8 mouse cellular contexts compared by ENCODE assay signal in genomic region chr17:29321765-29322602, GRCm38 (mm10). TPM values are rescaled to one million over a fixed set of nuclear protein-coding genes. Genes with fewer than 3 reads are reported as not detected.
DNase-seq lines count a peak whose midpoint lies in the region; ATAC-seq and TF ChIP-seq lines count a peak whose summit lies in the region.

No protein-coding gene starts in this region.

- no peak for ATAC-seq in heart, embryonic 16.5 days (replicated peaks; ENCODE audit: extremely low read depth, insufficient read depth, low FRiP score)
- ATAC-seq in G1E (ENCODE audit: extremely low read depth, insufficient number of reproducible peaks, low FRiP score, poor library complexity, severe bottlenecking), result no peak
- peak; percentile 3; the same call in 1 of the 2 replicates for ATAC-seq in embryonic facial prominence, embryonic 15.5 days (ENCODE audit: insufficient number of reproducible peaks, low FRiP score, low TSS enrichment, low read depth)
- ATAC-seq in midbrain, embryonic 13.5 days, result no peak

- peaks cover 10% of the 10 kb centered on the region; the same call in 1 of the 2 replicates for H3K4me1 ChIP-seq in heart, embryonic 16.5 days (ENCODE audit: control insufficient read depth, insufficient read depth, low read length)
- H3K4me1 ChIP-seq in G1E (ENCODE audit: insufficient read depth, low read depth, low read length), result peaks cover 69% of the 10 kb centered on the region
- H3K4me1 ChIP-seq in embryonic facial prominence, embryonic 15.5 days, result peaks cover 22% of the 10 kb centered on the region
- peaks cover 36% of the 10 kb centered on the region for H3K4me1 ChIP-seq in midbrain, embryonic 13.5 days (replicated peaks)

- peak overlapping the region; percentile 36 for H3K4me2 ChIP-seq in heart, embryonic 16.5 days (ENCODE audit: low read depth, low read length)
- H3K4me2 ChIP-seq in embryonic facial prominence, embryonic 15.5 days (replicated peaks), result peak overlapping the region; percentile 17; the same call in 1 of the 2 replicates
- 0 out of 2 replicates have a peak overlapping the region, but pooled peaks have one; percentile 19 for H3K4me2 ChIP-seq in midbrain, embryonic 13.5 days (replicated peaks)

- no peak overlapping the region for H3K27ac ChIP-seq in heart, embryonic 16.5 days (ENCODE audit: low read length)
- no peak overlapping the region for H3K27ac ChIP-seq in embryonic facial prominence, embryonic 15.5 days (replicated peaks)
- H3K27ac ChIP-seq in midbrain, embryonic 13.5 days, result no peak overlapping the region

- WGBS in heart, embryonic 16.5 days, result 37% methylated on average over 41 of the region's 41 CpGs
- WGBS in embryonic facial prominence, embryonic 15.5 days, result 19% methylated on average over 41 of the region's 41 CpGs
- 15% methylated on average over 41 of the region's 41 CpGs for WGBS in midbrain, embryonic 13.5 days

- no peaks in the 10 kb centered on the region for H3K9me3 ChIP-seq in heart, embryonic 16.5 days (replicated peaks; ENCODE audit: control insufficient read depth, low read length)
- H3K9me3 ChIP-seq in G1E (replicated peaks), result peaks cover 2% of the 10 kb centered on the region; the same call in 1 of the 2 replicates
- no peaks in the 10 kb centered on the region for H3K9me3 ChIP-seq in embryonic facial prominence, embryonic 15.5 days (replicated peaks)
- H3K9me3 ChIP-seq in midbrain, embryonic 13.5 days, result no peaks in the 10 kb centered on the region

- no peak for DNase-seq in heart, adult 9 months (ENCODE audit: low spot score in 2 of 2)
- no peak for DNase-seq in G1E (ENCODE audit: low spot score)
- DNase-seq in urinary bladder, postnatal 4 days (ENCODE audit: low spot score in 2 of 2), result no peak
- no peak for DNase-seq in frontal cortex, postnatal 14 days (ENCODE audit: low spot score in 2 of 2)
- no peak for DNase-seq in layer of hippocampus, adult 9-10 months (ENCODE audit: low spot score)

- peaks cover 37% of the 10 kb centered on the region for H3K27me3 ChIP-seq in heart, embryonic 16.5 days (ENCODE audit: control insufficient read depth, insufficient read depth, low read length)
- H3K27me3 ChIP-seq in G1E (ENCODE audit: insufficient read depth, low read length), result peaks cover 15% of the 10 kb centered on the region; the same call in 1 of the 2 replicates
- H3K27me3 ChIP-seq in embryonic facial prominence, embryonic 15.5 days, result peaks cover 47% of the 10 kb centered on the region
- H3K27me3 ChIP-seq in midbrain, embryonic 13.5 days, result peaks cover 32% of the 10 kb centered on the region

- H3K9ac ChIP-seq in heart, embryonic 16.5 days (ENCODE audit: low read length), result peak overlapping the region; percentile 11; the same call in 1 of the 2 replicates
- no peak overlapping the region for H3K9ac ChIP-seq in embryonic facial prominence, embryonic 15.5 days
- H3K9ac ChIP-seq in midbrain, embryonic 13.5 days (replicated peaks), result peak overlapping the region; percentile 10; the same call in 1 of the 2 replicates

- TF ChIP-seq CTCF in G1E (IDR thresholded peaks at IDR 0.05; ENCODE audit: low read depth, low read length), result no peak

- no peak overlapping the region; the same call in 1 of the 2 replicates for H3K4me3 ChIP-seq in heart, embryonic 16.5 days (ENCODE audit: low read length)
- H3K4me3 ChIP-seq in G1E (ENCODE audit: low read depth, low read length), result peak overlapping the region; percentile 10; the same call in 1 of the 2 replicates
- H3K4me3 ChIP-seq in embryonic facial prominence, embryonic 15.5 days (replicated peaks), result no peak overlapping the region; the same call in 1 of the 2 replicates
- H3K4me3 ChIP-seq in midbrain, embryonic 13.5 days (replicated peaks), result peak overlapping the region; percentile 2; the same call in 1 of the 2 replicates

- H3K36me3 ChIP-seq in heart, embryonic 16.5 days (ENCODE audit: control insufficient read depth, insufficient read depth), result no peaks in the 10 kb centered on the region
- H3K36me3 ChIP-seq in G1E (replicated peaks), result peaks cover 24% of the 10 kb centered on the region
- no peaks in the 10 kb centered on the region for H3K36me3 ChIP-seq in embryonic facial prominence, embryonic 15.5 days
- H3K36me3 ChIP-seq in midbrain, embryonic 13.5 days, result no peaks in the 10 kb centered on the region

RNA-seq across cellular contexts. Expression of gene Pi16, which starts 4.5 kb away (rescaled TPM):
- 3.5 and 4.0 TPM in 2 replicates for polyA plus RNA-seq in heart, embryonic 16.5 days (2015; fragmentation: Nextera tagmentation; extraction: Ambion mirVana)
- total RNA-seq in G1E (2014; fragmentation: Nextera tagmentation), result 1.7 and 2.5 TPM in 2 replicates
- 5.5 and 5.8 TPM in 2 replicates for total RNA-seq in G1E (2017)
- 7.5 and 7.6 TPM in 2 replicates for polyA plus RNA-seq in G1E (2012)
- 2.7 and 2.8 TPM in 2 replicates for polyA plus RNA-seq in embryonic facial prominence, embryonic 15.5 days (2015; fragmentation: Nextera tagmentation; extraction: Ambion mirVana)
- 1.9 and 2.2 TPM in 2 replicates for polyA plus RNA-seq in midbrain, embryonic 13.5 days (2015; fragmentation: Nextera tagmentation; extraction: Ambion mirVana)

RNA-seq across cellular contexts. Expression of gene Mtch1, which starts 25.8 kb away (rescaled TPM):
- polyA plus RNA-seq in heart, embryonic 16.5 days (2015; fragmentation: Nextera tagmentation; extraction: Ambion mirVana), result 220 and 273 TPM in 2 replicates
- total RNA-seq in G1E (2014; fragmentation: Nextera tagmentation), result 82.9 and 101 TPM in 2 replicates
- 78.7 and 86.7 TPM in 2 replicates for total RNA-seq in G1E (2017)
- 175 and 181 TPM in 2 replicates for polyA plus RNA-seq in G1E (2012)
- polyA plus RNA-seq in embryonic facial prominence, embryonic 15.5 days (2015; fragmentation: Nextera tagmentation; extraction: Ambion mirVana), result 337 and 355 TPM in 2 replicates
- polyA plus RNA-seq in midbrain, embryonic 13.5 days (2015; fragmentation: Nextera tagmentation; extraction: Ambion mirVana), result 398 and 461 TPM in 2 replicates

RNA-seq across cellular contexts. Expression of gene Fgd2, which starts 38.7 kb away (rescaled TPM):
- 4.8 and 4.9 TPM in 2 replicates for polyA plus RNA-seq in heart, embryonic 16.5 days (2015; fragmentation: Nextera tagmentation; extraction: Ambion mirVana)
- total RNA-seq in G1E (2014; fragmentation: Nextera tagmentation), result not detected in 2 replicates
- 0.41 and 0.60 TPM in 2 replicates for total RNA-seq in G1E (2017)
- 0.08 and 0.22 TPM in 2 replicates for polyA plus RNA-seq in G1E (2012)
- polyA plus RNA-seq in embryonic facial prominence, embryonic 15.5 days (2015; fragmentation: Nextera tagmentation; extraction: Ambion mirVana), result 14.5 and 15.3 TPM in 2 replicates
- polyA plus RNA-seq in midbrain, embryonic 13.5 days (2015; fragmentation: Nextera tagmentation; extraction: Ambion mirVana), result 3.2 and 3.3 TPM in 2 replicates

RNA-seq across cellular contexts. Expression of gene BC004004, which starts 53.4 kb away (rescaled TPM):
- 95.4 and 96.8 TPM in 2 replicates for polyA plus RNA-seq in heart, embryonic 16.5 days (2015; fragmentation: Nextera tagmentation; extraction: Ambion mirVana)
- total RNA-seq in G1E (2014; fragmentation: Nextera tagmentation), result 68.0 and 85.4 TPM in 2 replicates
- total RNA-seq in G1E (2017), result 51.7 TPM in 2 replicates
- 16.0 and 19.8 TPM in 2 replicates for polyA plus RNA-seq in G1E (2012)
- 82.1 and 85.8 TPM in 2 replicates for polyA plus RNA-seq in embryonic facial prominence, embryonic 15.5 days (2015; fragmentation: Nextera tagmentation; extraction: Ambion mirVana)
- polyA plus RNA-seq in midbrain, embryonic 13.5 days (2015; fragmentation: Nextera tagmentation; extraction: Ambion mirVana), result 99.1 and 105 TPM in 2 replicates

RNA-seq across cellular contexts. Expression of gene Ppil1, which starts 58.0 kb away (rescaled TPM):
- 101 and 104 TPM in 2 replicates for polyA plus RNA-seq in heart, embryonic 16.5 days (2015; fragmentation: Nextera tagmentation; extraction: Ambion mirVana)
- total RNA-seq in G1E (2014; fragmentation: Nextera tagmentation) (26.3 and 29.2 TPM in 2 replicates), G1E (2017) (79.4 and 80.9 TPM in 2 replicates)
- polyA plus RNA-seq in G1E (2012), result 59.1 and 91.6 TPM in 2 replicates
- 129 and 132 TPM in 2 replicates for polyA plus RNA-seq in embryonic facial prominence, embryonic 15.5 days (2015; fragmentation: Nextera tagmentation; extraction: Ambion mirVana)
- polyA plus RNA-seq in midbrain, embryonic 13.5 days (2015; fragmentation: Nextera tagmentation; extraction: Ambion mirVana), result 120 and 128 TPM in 2 replicates

Comparison
In these comparisons a context has a peak if more than half of its experiments do, and no peak if none do; other contexts are left out.
1. H3K4me3 ChIP-seq: peak in G1E (single experiment) and midbrain, embryonic 13.5 days (single experiment); none in heart, embryonic 16.5 days (single experiment) and embryonic facial prominence, embryonic 15.5 days (single experiment).
2. Peak in every context shown above with its lines, with median percentiles within 50 percentile points of each other: H3K4me2 ChIP-seq.